Mouse (Mus musculus): Measurements from ENCODE around the gene Glt28d2.
"Not testable (repeated sequence)": the region's sequence is repeated elsewhere in the genome, so short reads cannot be mapped to it uniquely, and the experiment has no call there.

The Glt28d2 gene

GRCm38 (mm10) chr3:85887239-85887827 lies at the start of gene Glt28d2, which contains the start of gene Gm37240:
Glt28d2 (minus strand) TSS chr3:85887516.
Gm37240 (minus strand) TSS chr3:85887518.
- peak; percentile 85 for DNase-seq (ENCODE audit: low read depth, low spot score)

GRCm38 (mm10) chr3:85933586-85933985 lies 46.3 kb upstream of the Glt28d2 start:
- no peak for DNase-seq (ENCODE audit: low read depth, low spot score)

- DNase-seq (ENCODE audit: low read depth, low spot score): no peak
Observed at GRCm38 (mm10) chr3:85931859-85932258, 44.5 kb upstream of the Glt28d2 start.

- no peak for DNase-seq (ENCODE audit: low read depth, low spot score)
Observed at GRCm38 (mm10) chr3:85930671-85931255, 43.4 kb upstream of the Glt28d2 start.

- no peak for DNase-seq (ENCODE audit: low read depth, low spot score)
Observed at GRCm38 (mm10) chr3:85929711-85930110, 42.4 kb upstream of the Glt28d2 start.

- DNase-seq (ENCODE audit: low read depth, low spot score): no peak
Observed at GRCm38 (mm10) chr3:85928140-85928611, 40.9 kb upstream of the Glt28d2 start.

- DNase-seq (ENCODE audit: low read depth, low spot score): no peak
Observed at GRCm38 (mm10) chr3:85927296-85927695, 40.0 kb upstream of the Glt28d2 start.

- DNase-seq (ENCODE audit: low read depth, low spot score): peak; percentile 39
Observed at GRCm38 (mm10) chr3:85923954-85924945, 36.9 kb upstream of the Glt28d2 start.

GRCm38 (mm10) chr3:85923343-85923742 lies 36.0 kb upstream of the Glt28d2 start:
- DNase-seq (ENCODE audit: low read depth, low spot score): no peak

GRCm38 (mm10) chr3:85922331-85922730 lies 35.0 kb upstream of the Glt28d2 start:
- DNase-seq (ENCODE audit: low read depth, low spot score): no peak

- DNase-seq (ENCODE audit: low read depth, low spot score): not testable (repeated sequence)
Observed at GRCm38 (mm10) chr3:85920671-85921070, 33.4 kb upstream of the Glt28d2 start.

- no peak for DNase-seq (ENCODE audit: low read depth, low spot score)
Observed at GRCm38 (mm10) chr3:85917600-85917999, 30.3 kb upstream of the Glt28d2 start.

- DNase-seq (ENCODE audit: low read depth, low spot score): no peak
Observed at GRCm38 (mm10) chr3:85914806-85915205, 27.5 kb upstream of the Glt28d2 start.

- DNase-seq (ENCODE audit: low read depth, low spot score): no peak
Observed at GRCm38 (mm10) chr3:85907136-85907535, 19.8 kb upstream of the Glt28d2 start.

GRCm38 (mm10) chr3:85904371-85904770 lies 17.1 kb upstream of the Glt28d2 start:
- no peak for DNase-seq (ENCODE audit: low read depth, low spot score)

GRCm38 (mm10) chr3:85895020-85895419 lies 7.7 kb upstream of the Glt28d2 start:
- no peak for DNase-seq (ENCODE audit: low read depth, low spot score)

- DNase-seq (ENCODE audit: low read depth, low spot score): no peak
Observed at GRCm38 (mm10) chr3:85891571-85891970, 4.3 kb upstream of the Glt28d2 start.

GRCm38 (mm10) chr3:85888221-85888671 lies 930 bp upstream of the Glt28d2 start:
- DNase-seq (ENCODE audit: low read depth, low spot score): no peak

- no peak for DNase-seq (ENCODE audit: low read depth, low spot score)
Observed at GRCm38 (mm10) chr3:85886636-85887238, 579 bp downstream of the Glt28d2 start.

GRCm38 (mm10) chr3:85885906-85886305 lies 1.4 kb downstream of the Glt28d2 start:
- DNase-seq (ENCODE audit: low read depth, low spot score): no peak

- no peak for DNase-seq (ENCODE audit: low read depth, low spot score)
Observed at GRCm38 (mm10) chr3:85880687-85881086, 6.6 kb downstream of the Glt28d2 start.

GRCm38 (mm10) chr3:85880068-85880467 lies 7.2 kb downstream of the Glt28d2 start:
- no peak for DNase-seq (ENCODE audit: low read depth, low spot score)
